Mouse (Mus musculus): Measurements from ENCODE around the gene Nmb. TPM values are rescaled to one million over a fixed set of nuclear protein-coding genes. Genes with fewer than 3 reads are reported as not detected.

The Nmb gene
- polyA plus RNA-seq, 1 experiment from 2014 or later: 8.5 TPM

GRCm38 (mm10) chr7:80935834-80936233 is 31.0 kb upstream of the Nmb start:
- 94% methylated on average over 1 of the region's 1 CpGs for WGBS
- Histone ChIP-seq H3K4me2 (ENCODE audit: low read length) (no peak overlapping the region), H3K4me3 (replicated peaks; ENCODE audit: low read depth, low read length) (no peak overlapping the region), H3K27me3 (ENCODE audit: control insufficient read depth, insufficient read depth, low read length) (no peaks in the 10 kb centered on the region), H3K9ac (replicated peaks; ENCODE audit: low read length) (no peak overlapping the region), H3K27ac (replicated peaks; ENCODE audit: low read depth, low read length) (no peak overlapping the region), H3K9me3 (ENCODE audit: control insufficient read depth, low read length) (no peaks in the 10 kb centered on the region), H3K36me3 (ENCODE audit: control insufficient read depth, insufficient read depth, low read length) (peaks cover 39% of the 10 kb centered on the region), H3K4me1 (ENCODE audit: control insufficient read depth, insufficient read depth, low read length) (no peaks in the 10 kb centered on the region)
- ATAC-seq (ENCODE audit: low FRiP score, low TSS enrichment) (no peak), DNase-seq (no peak)

- peaks cover 43% of the 10 kb centered on the region for H3K36me3 ChIP-seq (ENCODE audit: control insufficient read depth, insufficient read depth, low read length)
- H3K27ac ChIP-seq (replicated peaks; ENCODE audit: low read depth, low read length): no peak overlapping the region
- no peak overlapping the region for H3K9ac ChIP-seq (replicated peaks; ENCODE audit: low read length)
- H3K27me3 ChIP-seq (ENCODE audit: control insufficient read depth, insufficient read depth, low read length): no peaks in the 10 kb centered on the region
- ATAC-seq (ENCODE audit: low FRiP score, low TSS enrichment): no peak
- H3K4me3 ChIP-seq (replicated peaks; ENCODE audit: low read depth, low read length): no peak overlapping the region
- H3K9me3 ChIP-seq (ENCODE audit: control insufficient read depth, low read length): no peaks in the 10 kb centered on the region
- no peak overlapping the region for H3K4me2 ChIP-seq (ENCODE audit: low read length)
- H3K4me1 ChIP-seq (ENCODE audit: control insufficient read depth, insufficient read depth, low read length): no peaks in the 10 kb centered on the region
- DNase-seq: no peak
- 81% methylated on average over 1 of the region's 1 CpGs for whole genome bisulfite sequencing
Measured at GRCm38 (mm10) chr7:80932777-80933176, 27.9 kb upstream of the Nmb start.

GRCm38 (mm10) chr7:80931618-80932207 is 26.8 kb upstream of the Nmb start:
- H3K4me1 ChIP-seq (ENCODE audit: control insufficient read depth, insufficient read depth, low read length): no peaks in the 10 kb centered on the region
- H3K27me3 ChIP-seq (ENCODE audit: control insufficient read depth, insufficient read depth, low read length): no peaks in the 10 kb centered on the region
- no peak overlapping the region for H3K9ac ChIP-seq (replicated peaks; ENCODE audit: low read length)
- peaks cover 48% of the 10 kb centered on the region for H3K36me3 ChIP-seq (ENCODE audit: control insufficient read depth, insufficient read depth, low read length)
- H3K4me2 ChIP-seq (ENCODE audit: low read length): no peak overlapping the region
- WGBS: 94% methylated on average over 8 of the region's 8 CpGs
- ATAC-seq (ENCODE audit: low FRiP score, low TSS enrichment) (no peak), DNase-seq (no peak)
- H3K27ac ChIP-seq (replicated peaks; ENCODE audit: low read depth, low read length): no peak overlapping the region
- no peak overlapping the region for H3K4me3 ChIP-seq (replicated peaks; ENCODE audit: low read depth, low read length)
- H3K9me3 ChIP-seq (ENCODE audit: control insufficient read depth, low read length): no peaks in the 10 kb centered on the region

- H3K4me2 ChIP-seq (ENCODE audit: low read length): no peak overlapping the region
- no peaks in the 10 kb centered on the region for H3K27me3 ChIP-seq (ENCODE audit: control insufficient read depth, insufficient read depth, low read length)
- no peak for DNase-seq
- ATAC-seq (ENCODE audit: low FRiP score, low TSS enrichment): no peak
- WGBS: 96% methylated on average over 2 of the region's 2 CpGs
- no peak overlapping the region for H3K9ac ChIP-seq (replicated peaks; ENCODE audit: low read length)
- H3K9me3 ChIP-seq (ENCODE audit: control insufficient read depth, low read length): no peaks in the 10 kb centered on the region
- no peak overlapping the region for H3K4me3 ChIP-seq (replicated peaks; ENCODE audit: low read depth, low read length)
- H3K4me1 ChIP-seq (ENCODE audit: control insufficient read depth, insufficient read depth, low read length): no peaks in the 10 kb centered on the region
- no peak overlapping the region for H3K27ac ChIP-seq (replicated peaks; ENCODE audit: low read depth, low read length)
- H3K36me3 ChIP-seq (ENCODE audit: control insufficient read depth, insufficient read depth, low read length): peaks cover 67% of the 10 kb centered on the region
Measured at GRCm38 (mm10) chr7:80923165-80923564, 18.3 kb upstream of the Nmb start.

GRCm38 (mm10) chr7:80919647-80920008 is 14.8 kb upstream of the Nmb start:
- 88% methylated on average over 5 of the region's 5 CpGs for WGBS
- Histone ChIP-seq H3K9ac (replicated peaks; ENCODE audit: low read length) (no peak overlapping the region), H3K27ac (replicated peaks; ENCODE audit: low read depth, low read length) (no peak overlapping the region), H3K9me3 (ENCODE audit: control insufficient read depth, low read length) (no peaks in the 10 kb centered on the region), H3K4me2 (ENCODE audit: low read length) (no peak overlapping the region), H3K4me3 (replicated peaks; ENCODE audit: low read depth, low read length) (no peak overlapping the region), H3K27me3 (ENCODE audit: control insufficient read depth, insufficient read depth, low read length) (no peaks in the 10 kb centered on the region), H3K36me3 (ENCODE audit: control insufficient read depth, insufficient read depth, low read length) (peaks cover 77% of the 10 kb centered on the region), H3K4me1 (ENCODE audit: control insufficient read depth, insufficient read depth, low read length) (no peaks in the 10 kb centered on the region)
- DNase-seq (no peak), ATAC-seq (ENCODE audit: low FRiP score, low TSS enrichment) (no peak)

- WGBS: 89% methylated on average over 8 of the region's 8 CpGs
- Histone ChIP-seq H3K27me3 (ENCODE audit: control insufficient read depth, insufficient read depth, low read length) (no peaks in the 10 kb centered on the region), H3K4me3 (replicated peaks; ENCODE audit: low read depth, low read length) (no peak overlapping the region), H3K9ac (replicated peaks; ENCODE audit: low read length) (no peak overlapping the region), H3K4me1 (ENCODE audit: control insufficient read depth, insufficient read depth, low read length) (no peaks in the 10 kb centered on the region), H3K4me2 (ENCODE audit: low read length) (no peak overlapping the region), H3K36me3 (ENCODE audit: control insufficient read depth, insufficient read depth, low read length) (peaks cover 79% of the 10 kb centered on the region), H3K9me3 (ENCODE audit: control insufficient read depth, low read length) (no peaks in the 10 kb centered on the region), H3K27ac (replicated peaks; ENCODE audit: low read depth, low read length) (no peak overlapping the region)
- ATAC-seq (ENCODE audit: low FRiP score, low TSS enrichment) (no peak), DNase-seq (no peak)
Measured at GRCm38 (mm10) chr7:80918982-80919646, 14.2 kb upstream of the Nmb start.

GRCm38 (mm10) chr7:80917916-80918465 is 13.1 kb upstream of the Nmb start:
- Histone ChIP-seq H3K4me2 (ENCODE audit: low read length) (no peak overlapping the region), H3K9ac (replicated peaks; ENCODE audit: low read length) (no peak overlapping the region), H3K9me3 (ENCODE audit: control insufficient read depth, low read length) (no peaks in the 10 kb centered on the region), H3K27me3 (ENCODE audit: control insufficient read depth, insufficient read depth, low read length) (no peaks in the 10 kb centered on the region), H3K4me1 (ENCODE audit: control insufficient read depth, insufficient read depth, low read length) (no peaks in the 10 kb centered on the region), H3K27ac (replicated peaks; ENCODE audit: low read depth, low read length) (no peak overlapping the region), H3K36me3 (ENCODE audit: control insufficient read depth, insufficient read depth, low read length) (peaks cover 83% of the 10 kb centered on the region), H3K4me3 (replicated peaks; ENCODE audit: low read depth, low read length) (no peak overlapping the region)
- ATAC-seq (ENCODE audit: low FRiP score, low TSS enrichment) (no peak), DNase-seq (no peak)
- WGBS: 93% methylated on average over 4 of the region's 4 CpGs

GRCm38 (mm10) chr7:80912496-80912895 is 7.6 kb upstream of the Nmb start:
- no peak for ATAC-seq (ENCODE audit: low FRiP score, low TSS enrichment)
- H3K4me2 ChIP-seq (ENCODE audit: low read length): no peak overlapping the region
- no peak overlapping the region for H3K27ac ChIP-seq (replicated peaks; ENCODE audit: low read depth, low read length)
- H3K36me3 ChIP-seq (ENCODE audit: control insufficient read depth, insufficient read depth, low read length): peaks cover 74% of the 10 kb centered on the region
- H3K4me3 ChIP-seq (replicated peaks; ENCODE audit: low read depth, low read length): no peak overlapping the region
- no peak for DNase-seq
- WGBS: 92% methylated on average over 8 of the region's 8 CpGs
- H3K27me3 ChIP-seq (ENCODE audit: control insufficient read depth, insufficient read depth, low read length): no peaks in the 10 kb centered on the region
- no peaks in the 10 kb centered on the region for H3K4me1 ChIP-seq (ENCODE audit: control insufficient read depth, insufficient read depth, low read length)
- H3K9me3 ChIP-seq (ENCODE audit: control insufficient read depth, low read length): no peaks in the 10 kb centered on the region
- H3K9ac ChIP-seq (replicated peaks; ENCODE audit: low read length): no peak overlapping the region

- Histone ChIP-seq H3K9ac (replicated peaks; ENCODE audit: low read length) (no peak overlapping the region), H3K4me2 (ENCODE audit: low read length) (no peak overlapping the region), H3K36me3 (ENCODE audit: control insufficient read depth, insufficient read depth, low read length) (peaks cover 71% of the 10 kb centered on the region), H3K4me1 (ENCODE audit: control insufficient read depth, insufficient read depth, low read length) (no peaks in the 10 kb centered on the region), H3K27me3 (ENCODE audit: control insufficient read depth, insufficient read depth, low read length) (no peaks in the 10 kb centered on the region), H3K27ac (replicated peaks; ENCODE audit: low read depth, low read length) (no peak overlapping the region), H3K9me3 (ENCODE audit: control insufficient read depth, low read length) (no peaks in the 10 kb centered on the region), H3K4me3 (replicated peaks; ENCODE audit: low read depth, low read length) (no peak overlapping the region)
- DNase-seq (no peak), ATAC-seq (ENCODE audit: low FRiP score, low TSS enrichment) (no peak)
- 83% methylated on average over 7 of the region's 7 CpGs for WGBS
Measured at GRCm38 (mm10) chr7:80911053-80911452, 6.2 kb upstream of the Nmb start.
